Mouse (Mus musculus): ENCODE data around the gene Alk. TPM values are rescaled to one million over a fixed set of nuclear protein-coding genes. Genes with fewer than 3 reads are reported as not detected.
A peak's percentile ranks its signal among the peaks of the same experiment; 100 is the strongest.

The Alk gene
- total RNA-seq, 2 experiments from 2014 or later: not detected

DNA sequence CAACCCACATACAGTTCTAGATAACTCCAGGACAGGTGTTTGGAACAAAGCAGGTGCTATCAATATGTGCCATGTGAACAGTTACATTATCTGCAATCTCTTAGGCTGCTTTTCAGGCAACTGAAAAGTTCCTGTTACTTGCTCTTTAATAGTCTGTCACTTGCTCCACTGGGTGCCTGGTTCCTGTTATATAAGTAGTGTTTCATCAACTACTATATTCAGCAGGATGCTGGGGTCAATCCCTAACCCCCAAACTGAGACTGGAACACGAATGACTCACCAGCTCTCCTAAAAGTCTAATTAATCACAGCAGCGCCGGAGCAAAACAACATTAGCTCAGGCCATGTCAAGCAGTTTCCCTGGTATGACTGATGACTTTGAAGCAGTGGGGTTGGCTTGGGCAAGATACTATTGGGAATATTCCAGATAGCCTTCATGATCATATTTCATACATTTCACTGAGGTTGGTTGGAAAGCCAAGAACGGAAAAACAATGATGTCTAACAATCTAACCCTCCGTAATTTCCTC, 445.5 kb downstream of the Alk start:
- DNase-seq: no peak
- intact Hi-C loops (cut with DNase I): no loop called here

DNA sequence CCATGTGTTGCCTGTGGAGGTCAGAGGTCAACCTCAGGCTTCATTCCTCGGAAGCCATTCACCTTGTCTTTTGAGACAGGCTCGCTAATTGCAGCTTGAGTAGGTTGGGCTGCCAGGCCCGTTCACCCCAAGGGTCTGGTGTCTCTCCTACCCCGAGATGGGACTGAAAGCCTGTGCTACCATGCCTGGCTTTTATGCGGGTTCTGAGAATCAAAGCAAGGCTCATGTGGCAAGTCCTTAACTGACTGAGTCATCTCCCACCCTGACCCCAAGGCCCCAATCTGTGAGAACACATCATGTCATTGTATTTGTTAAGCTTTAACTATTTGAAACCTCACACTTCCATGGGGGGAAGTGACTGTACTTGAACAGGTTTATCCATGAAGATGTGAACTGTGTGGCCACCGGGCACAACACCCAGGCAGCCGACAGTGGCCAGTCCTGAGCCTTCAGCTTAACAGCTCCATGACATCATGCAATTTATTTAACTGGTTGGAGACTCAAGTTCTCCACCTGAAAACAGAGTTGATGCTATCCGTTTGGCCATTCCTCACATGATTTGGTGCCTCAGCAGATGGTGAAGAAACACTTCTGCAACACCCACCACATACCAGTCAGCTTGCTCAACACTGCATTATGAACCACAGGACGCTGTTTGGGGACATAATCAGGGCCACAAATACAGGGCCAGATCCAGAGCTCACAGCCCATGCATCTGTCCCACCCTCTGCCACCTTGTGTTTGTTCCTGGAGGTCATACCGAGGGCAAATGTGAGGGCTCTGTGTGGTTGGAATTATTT, 446.4 kb downstream of the Alk start:
- intact Hi-C loops (cut with DNase I): no loop called here
- no peak for DNase-seq

DNA sequence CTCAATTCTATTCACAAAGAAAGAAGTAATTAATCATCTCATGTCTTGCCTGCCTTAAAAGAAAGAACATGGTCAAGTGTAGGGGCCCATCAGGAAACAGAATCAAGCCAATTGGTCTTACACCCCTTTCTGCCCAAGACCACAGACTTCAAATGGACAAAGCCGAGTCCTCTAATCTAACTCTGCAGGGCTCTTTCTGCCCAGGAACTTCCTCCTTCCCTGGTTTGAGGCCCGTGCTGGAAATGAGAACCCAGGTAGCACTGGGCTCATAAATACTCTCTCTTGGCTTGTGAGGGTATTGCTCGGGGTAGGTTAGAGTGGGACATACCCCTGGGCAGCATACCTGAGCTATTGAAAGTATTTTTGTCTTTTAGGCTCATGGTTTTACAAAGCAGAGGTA, 451.4 kb downstream of the Alk start:
- intact Hi-C loops (cut with DNase I): no loop called here
- DNase-seq: no peak

DNA sequence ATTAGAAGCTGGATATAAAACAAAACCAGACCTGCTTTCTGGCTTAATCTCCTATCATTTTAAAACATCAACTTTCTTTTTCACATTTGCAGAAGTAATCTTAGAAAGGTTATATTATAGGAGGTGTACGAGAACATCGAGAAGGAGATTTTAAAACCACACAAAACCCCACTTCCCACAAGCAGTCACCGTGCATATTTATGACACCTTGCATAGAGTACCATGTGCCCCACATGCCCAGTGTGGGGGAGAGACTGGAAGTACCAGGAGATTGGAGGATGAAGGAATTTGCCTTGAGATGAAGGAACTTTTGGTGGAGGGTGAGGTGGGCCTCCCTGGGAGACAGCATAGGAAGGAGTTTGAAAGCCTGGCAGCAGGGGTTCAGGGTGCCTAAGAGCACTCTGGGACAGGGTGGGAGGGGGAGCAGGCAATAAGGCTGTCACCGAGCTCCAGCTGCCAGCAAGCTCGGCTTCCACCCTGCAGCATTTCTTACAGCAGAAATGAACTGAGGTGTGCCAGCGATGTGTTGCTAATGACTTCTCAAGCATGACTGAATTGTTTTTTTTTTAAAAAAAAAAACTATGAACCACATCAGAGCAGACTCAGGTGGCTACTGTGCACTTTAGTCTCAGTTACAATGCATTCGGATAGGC, 459.4 kb downstream of the Alk start:
- no peak for DNase-seq
- intact Hi-C loops (cut with DNase I): no loop called here

DNA sequence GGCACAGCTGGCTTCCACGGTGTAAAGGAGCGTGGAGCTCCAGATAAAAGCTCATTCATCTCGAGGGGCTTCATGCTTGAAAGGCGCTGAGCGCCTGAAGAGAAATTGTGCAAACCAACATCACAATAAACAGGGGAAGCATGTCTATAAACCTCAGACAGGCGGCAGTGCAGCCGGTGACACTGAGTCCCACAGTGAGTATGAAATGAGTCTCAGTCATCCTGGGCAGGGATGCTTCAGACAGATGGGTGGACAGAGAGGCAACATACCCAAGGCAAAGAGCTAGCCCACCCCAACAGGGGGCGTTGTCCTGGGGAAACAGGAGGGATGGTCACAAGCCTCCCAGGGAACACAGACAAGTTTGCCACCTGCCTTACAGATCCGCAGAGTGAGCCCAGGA, 460.0 kb downstream of the Alk start:
- intact Hi-C loops (cut with DNase I): no loop called here

DNA sequence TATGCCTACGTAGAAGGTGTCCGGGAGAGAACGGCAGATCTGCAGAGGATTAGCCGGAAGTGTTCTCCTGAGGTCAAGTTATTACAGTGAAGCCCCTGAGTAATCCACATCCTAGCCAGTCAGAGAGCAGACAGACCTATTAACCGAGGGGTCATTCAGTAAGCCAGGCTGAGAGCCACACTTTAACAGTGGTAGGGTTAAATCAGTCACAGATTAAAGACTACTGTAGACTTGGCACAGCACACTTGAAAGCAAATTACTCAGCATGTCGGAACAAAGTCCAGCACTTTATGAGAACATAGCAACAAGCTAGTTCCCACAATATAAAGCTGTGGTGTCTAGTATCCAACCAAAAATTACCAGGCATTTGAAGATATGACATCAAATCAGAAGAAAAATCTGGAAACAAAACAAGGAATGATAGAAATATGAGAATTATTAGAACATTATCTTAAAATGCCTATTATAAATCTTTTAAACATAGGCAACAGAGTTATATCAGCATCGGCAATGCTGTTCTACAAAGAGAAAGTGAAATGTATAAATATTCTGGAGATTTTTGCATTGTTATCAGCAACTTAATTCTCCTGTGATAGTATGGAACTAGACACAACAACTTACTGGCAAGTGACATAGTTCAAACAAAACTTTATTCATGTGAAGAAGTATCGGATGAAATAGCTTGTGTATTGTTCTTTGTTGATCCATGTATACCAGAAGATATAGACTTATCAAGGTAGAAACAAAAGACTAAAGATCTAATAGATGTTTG, 472.1 kb downstream of the Alk start:
- intact Hi-C loops (cut with DNase I): no loop called here

More for the DNA sequence above, 460.0 kb downstream of the Alk start:
- no peak for DNase-seq

DNA sequence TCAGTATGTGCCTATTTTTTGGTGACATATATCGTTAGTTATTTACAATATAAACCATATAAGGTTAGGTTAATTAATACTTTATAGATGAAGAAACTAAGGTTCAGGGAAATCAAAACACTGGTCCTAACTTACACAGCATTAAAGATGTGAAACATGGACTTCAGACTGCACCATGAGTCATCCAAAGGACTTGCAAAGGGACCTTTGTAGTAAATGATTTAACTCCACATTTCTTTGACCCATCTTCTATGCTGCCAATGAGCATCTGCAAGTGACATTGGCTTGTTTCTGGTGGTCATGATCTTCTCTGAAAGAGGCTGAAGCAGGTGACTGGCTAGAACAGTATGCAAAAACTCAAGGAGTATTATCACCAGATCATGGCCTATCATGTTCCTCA, 482.8 kb downstream of the Alk start:
- intact Hi-C loops (cut with DNase I): no loop called here
- DNase-seq: no peak

More for the DNA sequence above, 472.1 kb downstream of the Alk start:
- DNase-seq: no peak

DNA sequence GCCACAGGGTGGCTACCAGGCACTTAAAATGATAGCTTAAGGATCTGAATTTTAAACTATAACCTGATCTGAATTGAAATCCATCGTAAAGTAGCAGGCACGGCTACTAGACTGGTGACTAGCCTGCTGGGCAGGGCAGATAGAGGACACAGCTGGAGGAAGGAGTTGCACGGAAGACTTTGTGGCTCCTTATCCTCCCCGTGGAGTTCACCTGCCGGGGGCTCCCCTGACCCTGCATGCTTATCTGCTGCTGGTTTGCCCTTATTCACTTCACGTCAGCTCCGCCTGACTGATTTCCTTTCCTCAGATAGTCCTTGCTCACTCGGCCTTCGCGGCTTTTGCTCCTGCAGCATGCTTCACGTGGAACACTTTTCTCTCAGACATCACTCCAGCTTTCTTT, 484.1 kb downstream of the Alk start:
- intact Hi-C loops (cut with DNase I): no loop called here
- DNase-seq: no peak

DNA sequence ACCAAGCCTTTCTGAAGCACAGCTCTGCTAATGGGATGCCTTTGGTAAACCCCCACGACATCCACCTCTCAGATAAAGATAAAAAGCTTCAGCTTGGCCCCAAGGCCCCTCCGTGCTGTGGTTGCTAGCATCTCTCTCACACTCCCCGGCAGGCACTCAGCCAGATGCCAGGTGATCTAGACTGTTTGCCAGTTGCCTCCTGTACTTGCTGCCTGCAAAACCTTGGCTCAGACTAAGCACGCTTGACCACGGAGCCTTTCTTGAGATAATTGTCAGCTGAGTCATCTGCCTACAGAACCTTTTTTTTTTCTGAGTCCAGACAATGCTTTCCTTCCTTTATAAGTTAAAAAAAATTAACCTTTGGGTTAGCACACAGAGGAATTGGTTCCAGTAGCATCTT, 486.1 kb downstream of the Alk start:
- intact Hi-C loops (cut with DNase I): no loop called here
- peak in 1 of 2 experiments; percentile 6 for DNase-seq

DNA sequence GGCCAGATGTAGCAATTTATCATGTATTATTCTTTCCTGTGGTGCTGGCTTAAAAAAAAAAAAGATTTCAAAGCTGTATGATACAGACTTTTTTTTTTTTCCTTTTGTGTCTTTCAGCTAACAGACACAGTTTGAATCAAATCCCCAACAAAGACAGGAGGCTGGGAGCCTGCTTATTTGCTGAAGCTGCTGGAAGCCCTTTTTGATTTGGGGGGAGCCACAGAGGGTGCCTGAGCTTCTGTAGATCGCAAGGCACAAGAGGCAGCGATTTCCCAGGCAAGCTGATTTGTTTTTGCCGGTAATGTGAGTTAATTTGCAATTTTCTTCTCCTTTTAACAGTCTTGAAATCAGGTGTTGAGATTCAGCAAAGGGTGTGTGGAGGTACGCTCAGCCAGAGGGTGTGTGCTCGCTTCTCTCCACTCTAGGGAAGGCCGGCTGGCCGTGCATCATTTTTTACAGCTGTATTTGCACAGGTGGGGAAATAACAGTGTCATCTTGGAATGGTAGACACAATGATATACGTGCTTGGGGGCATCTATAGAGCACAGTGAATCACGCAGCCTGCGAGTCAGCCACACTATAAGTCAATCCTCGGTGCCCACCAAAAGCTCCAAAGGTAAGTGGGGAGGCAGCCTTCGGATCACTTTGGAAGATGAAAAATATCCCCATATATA, 489.0 kb downstream of the Alk start:
- DNase-seq: no peak
- intact Hi-C loops (cut with DNase I): no loop called here

DNA sequence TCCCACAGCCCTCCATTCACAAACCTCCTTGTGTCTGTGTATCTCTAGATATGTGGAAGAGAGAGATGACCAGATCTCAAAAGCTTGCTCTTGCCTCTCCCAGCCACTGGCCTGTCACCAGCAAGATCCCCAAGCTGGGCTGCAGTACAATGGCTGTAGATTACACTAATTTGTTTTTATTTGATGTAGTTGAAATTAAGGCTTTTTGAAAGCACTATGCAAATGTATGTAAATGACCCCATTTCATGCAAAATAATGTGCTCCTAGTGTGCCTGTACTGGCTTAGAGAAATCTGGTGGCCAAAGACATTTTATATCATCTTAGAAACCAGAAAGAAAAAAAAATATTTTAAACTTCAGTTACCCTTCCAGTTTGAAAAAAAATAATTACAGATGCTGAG, 492.4 kb downstream of the Alk start:
- intact Hi-C loops (cut with DNase I): no loop called here
- DNase-seq: no peak

DNA sequence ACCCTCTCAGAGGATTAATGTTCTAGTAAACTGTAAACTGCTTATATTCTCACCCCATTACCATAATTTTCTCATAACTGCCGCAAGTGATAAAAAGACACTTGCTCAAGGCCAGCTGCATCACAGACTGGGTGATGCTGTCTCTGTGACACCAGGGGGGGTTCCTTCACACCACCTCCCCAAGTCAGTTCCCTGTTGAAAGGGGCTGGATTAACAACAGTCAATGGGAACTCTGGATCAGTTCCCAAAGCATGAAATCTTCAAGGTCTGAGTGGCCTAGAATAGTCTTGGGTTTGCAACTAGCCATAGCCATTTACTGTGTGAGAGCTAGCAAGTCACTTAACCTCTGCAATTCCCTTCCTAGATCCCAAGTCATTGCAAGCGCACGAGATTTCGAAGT, 492.9 kb downstream of the Alk start:
- no peak for DNase-seq
- intact Hi-C loops (cut with DNase I): no loop called here

DNA sequence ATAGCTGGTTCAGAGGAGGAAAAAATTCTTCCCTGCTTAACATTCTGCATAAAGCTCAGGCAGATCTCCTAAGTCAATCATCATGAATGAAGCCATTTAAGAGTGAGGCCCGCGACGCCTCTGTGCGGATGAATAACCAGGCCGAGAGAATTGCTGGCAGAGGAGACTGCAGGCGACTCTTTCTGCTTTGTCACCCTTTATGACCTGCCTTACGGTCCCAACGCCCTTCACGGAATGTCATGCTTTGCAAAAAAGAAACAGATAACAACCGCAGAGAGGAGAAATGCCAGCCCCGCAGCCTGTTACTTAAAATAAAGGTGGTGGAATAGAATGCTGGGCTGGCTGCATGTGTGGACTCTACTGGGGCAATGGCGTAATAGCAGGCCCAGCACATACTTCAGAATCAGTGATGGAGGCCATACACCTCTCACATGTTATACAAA, 517.1 kb downstream of the Alk start:
- intact Hi-C loops (cut with DNase I): no loop called here

DNA sequence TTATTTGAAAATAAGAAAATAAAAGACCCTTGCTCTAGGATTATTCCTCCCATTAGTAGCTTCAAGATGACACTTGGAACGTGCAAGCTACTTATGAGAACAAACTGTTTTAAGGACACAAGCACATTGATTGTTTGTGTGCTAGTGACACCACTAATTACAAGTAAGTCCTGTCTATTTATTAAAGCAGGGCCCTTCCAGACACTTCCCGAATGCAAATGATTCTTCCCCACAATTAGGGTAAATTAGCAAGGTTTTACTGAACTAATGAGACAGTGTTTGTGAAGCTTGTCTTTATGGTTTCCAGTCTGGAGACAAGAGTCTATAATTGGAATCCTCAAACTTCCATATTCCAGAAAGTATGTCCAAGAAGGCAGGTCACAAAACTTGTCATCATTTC, 523.0 kb downstream of the Alk start:
- intact Hi-C loops (cut with DNase I): no loop called here
- DNase-seq: no peak

More for the DNA sequence above, 517.1 kb downstream of the Alk start:
- DNase-seq: peak; percentile 7 to 14

DNA sequence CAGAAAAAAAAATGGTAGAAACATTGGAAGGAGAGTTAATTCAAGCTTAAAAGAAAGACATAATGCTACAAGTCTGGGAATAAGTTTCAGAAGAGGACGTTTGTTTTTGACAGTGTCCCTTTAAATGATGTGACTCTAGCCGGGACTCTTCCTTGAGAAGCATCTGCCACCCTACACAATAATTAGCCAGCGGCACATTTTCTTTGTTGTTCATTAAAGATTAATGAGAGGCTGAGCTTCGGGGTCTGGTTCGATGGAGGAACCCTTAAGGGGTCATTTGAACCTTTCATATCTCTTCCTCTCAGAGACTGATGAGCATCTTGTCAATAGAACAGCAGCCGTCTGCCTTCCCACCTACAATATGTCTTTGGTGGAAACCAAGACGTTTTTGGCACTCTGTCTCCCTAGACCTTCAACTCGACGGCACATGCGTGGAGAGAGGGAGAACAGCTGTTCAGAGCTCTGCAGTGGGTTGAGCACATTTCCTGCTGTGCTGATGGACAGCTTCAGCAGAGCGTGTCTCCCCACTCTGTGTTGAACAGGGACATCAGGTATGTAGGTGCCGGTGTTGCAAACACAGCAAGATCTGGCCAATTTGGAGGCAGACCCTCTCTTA, 528.0 kb downstream of the Alk start:
- intact Hi-C loops (cut with DNase I): no loop called here
- peak; percentile 31 for DNase-seq

DNA sequence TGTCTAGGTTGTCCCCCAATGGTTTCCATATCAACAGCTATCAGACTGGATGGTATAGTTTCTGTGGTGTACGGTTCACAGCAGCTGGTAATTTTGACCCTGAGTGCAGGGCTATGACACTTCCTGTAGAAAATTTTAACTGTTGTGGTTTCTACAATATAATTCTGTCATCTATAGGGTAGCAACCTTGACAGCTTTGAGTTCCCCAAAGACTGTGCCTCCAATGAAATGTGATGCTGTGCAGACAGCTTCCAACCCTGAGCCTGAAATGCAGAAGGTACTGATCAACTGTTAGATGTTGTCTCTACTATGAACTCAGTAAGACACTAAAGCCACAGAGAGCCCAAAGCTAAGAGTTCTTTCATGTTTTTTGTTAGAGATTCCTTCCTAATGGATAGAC, 532.6 kb downstream of the Alk start:
- no peak for DNase-seq
- intact Hi-C loops (cut with DNase I): no loop called here

DNA sequence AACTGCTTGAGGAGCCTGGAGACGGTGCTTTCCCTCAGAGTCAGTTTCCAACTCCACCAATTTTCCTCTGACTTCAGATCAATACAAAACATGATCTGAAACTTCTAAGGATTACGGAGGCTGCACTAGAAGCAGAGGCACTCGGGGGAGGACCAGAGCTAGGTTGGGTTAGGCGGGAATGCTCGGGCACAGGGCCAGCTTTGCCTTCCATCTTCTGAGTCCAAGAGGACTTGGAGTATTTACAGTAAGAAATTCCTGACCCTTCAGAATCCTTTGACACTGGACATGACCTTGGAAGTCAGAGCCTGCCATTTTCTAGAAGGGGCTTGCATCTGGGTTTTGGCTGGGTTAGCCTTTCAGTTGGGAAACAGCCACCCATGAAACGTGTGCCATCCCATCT, 536.3 kb downstream of the Alk start:
- intact Hi-C loops (cut with DNase I): no loop called here

DNA sequence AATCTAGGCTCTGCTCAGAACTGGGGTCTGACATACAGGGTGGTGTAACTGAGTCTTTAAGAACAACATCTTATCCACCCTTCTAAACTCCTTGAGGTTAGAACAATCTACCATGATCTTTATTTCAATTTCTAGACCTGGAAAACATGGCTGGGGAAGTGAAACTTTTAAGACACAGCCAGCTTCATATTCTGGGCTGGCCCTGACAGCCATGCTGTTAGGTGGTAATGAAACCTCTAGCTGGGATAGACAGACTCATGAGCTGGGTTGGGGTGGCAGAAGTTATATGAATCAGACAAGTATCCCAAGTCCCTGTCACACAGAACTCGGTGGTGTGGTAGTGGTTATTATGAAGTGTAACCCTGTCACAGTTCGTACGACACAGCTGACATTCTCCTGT, 541.4 kb downstream of the Alk start:
- DNase-seq: no peak
- intact Hi-C loops (cut with DNase I): no loop called here

More for the DNA sequence above, 536.3 kb downstream of the Alk start:
- DNase-seq: peak in 1 of 2 experiments; percentile 5

DNA sequence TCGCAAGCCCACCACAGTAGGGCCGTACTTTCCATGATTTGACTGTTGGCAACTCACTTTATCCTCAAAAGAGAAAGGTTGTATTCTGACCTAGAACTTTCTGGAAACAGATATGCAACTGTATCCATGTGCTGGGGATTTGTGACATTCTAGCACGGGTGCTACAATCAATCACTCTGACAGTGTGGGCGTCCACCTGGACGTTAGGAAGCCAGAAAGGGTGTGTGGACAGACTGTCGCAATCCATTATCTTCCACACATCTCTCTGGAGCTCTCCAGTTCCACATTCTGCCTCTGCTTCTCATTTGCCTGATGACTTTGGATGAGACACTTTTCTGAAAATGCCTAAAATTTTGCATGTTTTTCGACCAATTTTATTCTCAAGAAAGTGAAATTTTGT, 545.1 kb downstream of the Alk start:
- intact Hi-C loops (cut with DNase I): no loop called here
- DNase-seq: no peak

DNA sequence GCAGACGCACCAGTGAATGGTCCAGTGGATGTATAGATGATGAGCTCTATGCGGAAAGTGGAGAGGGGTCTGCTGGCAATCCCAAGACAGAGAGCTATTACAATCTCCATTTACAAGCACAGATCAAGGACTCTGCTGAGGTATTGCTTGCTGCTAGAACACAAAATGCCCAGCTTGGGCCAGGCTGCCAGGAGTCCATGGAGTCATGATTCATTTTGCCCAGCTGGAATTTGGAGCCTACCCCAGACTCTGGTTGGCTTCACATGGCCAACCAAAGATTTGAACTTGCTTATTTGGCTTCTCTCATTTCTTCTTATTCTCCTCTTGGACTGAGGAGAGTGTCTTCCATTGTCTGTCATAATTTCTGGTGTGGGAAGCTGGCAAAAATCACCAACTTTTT, 558.8 kb downstream of the Alk start:
- intact Hi-C loops (cut with DNase I): no loop called here
- no peak for DNase-seq

All from heart, postnatal 10 days (tissue).